Mouse (Mus musculus) stomach, postnatal 0 days (tissue): ENCODE data around the gene BC004004.

ENCODE experiments used
- CTCF ChIP-seq: IDR thresholded peaks from 2 replicates; pipeline ENCODE4 v1.5.1; 2016; ENCODE audit warnings: antibody characterized with exemption, low read depth, mild to moderate bottlenecking, moderate library complexity
- EP300 ChIP-seq: optimal IDR thresholded peaks from 2 replicates; pipeline ENCODE3; 2016; ENCODE audit warnings: antibody characterized with exemption

DNA sequence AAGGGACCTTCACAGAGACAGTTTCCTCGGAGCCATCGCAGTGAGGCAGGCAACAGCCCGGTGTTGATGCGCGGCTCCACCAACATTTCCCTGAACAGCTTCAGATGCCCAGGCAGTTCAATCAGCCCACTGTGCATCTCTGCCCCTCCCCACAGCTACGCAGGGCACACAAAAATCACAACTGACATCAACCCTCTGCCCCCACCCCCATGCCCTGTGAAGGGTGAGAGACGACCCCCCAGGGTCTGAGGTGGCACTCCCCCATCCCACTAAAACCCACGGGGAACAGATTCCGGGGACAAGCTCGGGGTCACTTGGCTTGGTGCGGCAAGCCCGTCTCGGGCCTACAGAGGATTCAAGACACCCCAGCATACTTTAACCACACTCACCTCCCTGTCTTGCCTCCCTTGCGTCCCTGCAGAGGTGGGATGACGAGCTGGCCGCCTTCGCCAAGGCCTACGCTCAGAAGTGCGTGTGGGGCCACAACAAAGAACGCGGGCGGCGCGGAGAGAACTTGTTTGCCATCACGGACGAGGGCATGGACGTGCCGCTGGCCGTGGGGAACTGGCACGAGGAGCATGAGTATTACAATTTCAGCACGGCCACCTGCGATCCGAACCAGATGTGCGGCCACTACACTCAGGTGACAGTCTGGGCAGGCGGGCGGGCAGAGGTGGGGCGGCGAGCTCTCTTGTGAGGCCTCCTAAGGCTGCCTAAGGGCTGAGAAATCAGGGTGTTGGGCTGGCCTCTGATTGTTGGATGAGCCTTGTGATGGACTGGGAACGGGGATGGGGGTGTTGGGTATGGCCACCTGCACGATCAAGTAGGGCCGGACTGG is 53.4 kb downstream of the BC004004 start:
- TF ChIP-seq EP300 (no peak), CTCF (no peak)
